Mouse (Mus musculus): ENCODE measurements at regions not wholly inside any gene's neighbourhood (a gene's known extent, or its start where the extent isn't known, plus 50 kb on each side); places are given as distances from the start of the nearest gene placed in this dataset.

DNA sequence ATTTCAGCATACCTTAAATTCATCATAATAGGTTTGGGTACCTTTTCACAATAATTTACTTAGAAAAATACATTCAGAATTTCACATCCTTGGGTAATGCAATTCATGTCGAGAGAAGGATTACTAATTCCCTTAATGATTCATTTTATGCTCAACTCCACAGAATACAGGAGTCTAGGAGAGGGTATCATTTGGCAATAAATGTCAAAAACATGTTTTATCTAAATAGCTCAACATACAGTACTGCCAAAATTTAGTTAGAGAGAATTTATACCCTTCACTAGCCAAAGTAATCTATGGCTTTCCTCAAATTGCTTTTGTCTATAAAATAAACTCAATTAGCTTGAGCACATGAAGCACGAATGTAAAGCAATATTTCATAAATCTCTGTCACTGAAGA is 144.6 kb upstream of the Zfp804b start:
- H3K36me3 ChIP-seq (ENCODE audit: control insufficient read depth, insufficient read depth, low read length, poor library complexity, severe bottlenecking), result no peaks in the 10 kb centered on the region
- no peak overlapping the region for H3K4me3 ChIP-seq (ENCODE audit: insufficient read depth in 1 of 2, low read depth in 1 of 2, low read length in 2 of 2, poor library complexity in 1 of 2, severe bottlenecking in 1 of 2)
- TF ChIP-seq CHD2 (IDR thresholded peaks at IDR 0.05; ENCODE audit: low read depth, low read length), result no peak
- no peak for TF ChIP-seq HCFC1 (IDR thresholded peaks at IDR 0.05; ENCODE audit: borderline replicate concordance, insufficient read depth, low read length)
- no peak for TF ChIP-seq ZNF384 (IDR thresholded peaks at IDR 0.05; ENCODE audit: low read depth, low read length)
- TF ChIP-seq MAFK (IDR thresholded peaks at IDR 0.05; ENCODE audit: insufficient read depth, low read depth, low read length), result no peak
- no peak for TF ChIP-seq ZC3H11A (IDR thresholded peaks at IDR 0.05; ENCODE audit: borderline replicate concordance, low read depth, low read length)
- no peak overlapping the region for H3K27ac ChIP-seq (ENCODE audit: insufficient read depth, low read depth, low read length, poor library complexity, severe bottlenecking)
- no peak overlapping the region for H3K9ac ChIP-seq (ENCODE audit: insufficient read depth, low read depth, low read length, poor library complexity, severe bottlenecking)
- no peaks in the 10 kb centered on the region for H3K9me3 ChIP-seq (ENCODE audit: control insufficient read depth, insufficient read depth, low read depth, low read length)
- no peaks in the 10 kb centered on the region for H3K4me1 ChIP-seq (ENCODE audit: control insufficient read depth in 2 of 2, insufficient read depth in 2 of 2, low read length in 2 of 2, poor library complexity in 1 of 2)
- DNase-seq (ENCODE audit: low read depth, low spot score), result no peak
- in situ Hi-C loops (cut with MboI; ENCODE audit: low sequenced_read_pairs in 2 of 2, unreplicated experiment in 2 of 2), result no loop called here

DNA sequence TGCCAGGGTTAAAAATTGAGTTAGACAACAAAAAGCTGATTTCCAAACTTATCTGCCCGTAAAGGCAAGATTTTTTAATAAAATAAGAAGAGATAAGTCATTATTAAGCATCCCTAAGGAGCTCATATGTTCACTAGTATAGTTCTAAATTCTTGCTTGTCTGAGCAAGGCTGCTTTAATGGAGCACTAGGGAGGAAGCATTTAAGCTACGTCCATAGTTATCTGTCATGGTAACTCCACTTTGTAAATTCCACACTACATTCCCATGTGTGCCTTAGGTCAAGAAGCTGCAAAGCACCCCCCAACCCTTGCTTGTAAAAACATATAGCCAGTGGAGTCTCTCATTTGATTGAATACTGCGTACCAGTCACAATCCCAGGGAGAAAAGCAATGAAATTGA is 145.0 kb upstream of the Zfp804b start:
- H3K9me3 ChIP-seq (ENCODE audit: control insufficient read depth, insufficient read depth, low read depth, low read length), result no peaks in the 10 kb centered on the region
- no peak for TF ChIP-seq HCFC1 (IDR thresholded peaks at IDR 0.05; ENCODE audit: borderline replicate concordance, insufficient read depth, low read length)
- TF ChIP-seq ZC3H11A (IDR thresholded peaks at IDR 0.05; ENCODE audit: borderline replicate concordance, low read depth, low read length), result no peak
- H3K36me3 ChIP-seq (ENCODE audit: control insufficient read depth, insufficient read depth, low read length, poor library complexity, severe bottlenecking), result no peaks in the 10 kb centered on the region
- no peak overlapping the region for H3K27ac ChIP-seq (ENCODE audit: insufficient read depth, low read depth, low read length, poor library complexity, severe bottlenecking)
- DNase-seq (ENCODE audit: low read depth, low spot score), result no peak
- no peak overlapping the region for H3K9ac ChIP-seq (ENCODE audit: insufficient read depth, low read depth, low read length, poor library complexity, severe bottlenecking)
- H3K4me3 ChIP-seq (ENCODE audit: insufficient read depth in 1 of 2, low read depth in 1 of 2, low read length in 2 of 2, poor library complexity in 1 of 2, severe bottlenecking in 1 of 2), result no peak overlapping the region
- H3K4me1 ChIP-seq (ENCODE audit: control insufficient read depth in 2 of 2, insufficient read depth in 2 of 2, low read length in 2 of 2, poor library complexity in 1 of 2), result no peaks in the 10 kb centered on the region
- in situ Hi-C loops (cut with MboI; ENCODE audit: low sequenced_read_pairs in 2 of 2, unreplicated experiment in 2 of 2), result no loop called here

DNA sequence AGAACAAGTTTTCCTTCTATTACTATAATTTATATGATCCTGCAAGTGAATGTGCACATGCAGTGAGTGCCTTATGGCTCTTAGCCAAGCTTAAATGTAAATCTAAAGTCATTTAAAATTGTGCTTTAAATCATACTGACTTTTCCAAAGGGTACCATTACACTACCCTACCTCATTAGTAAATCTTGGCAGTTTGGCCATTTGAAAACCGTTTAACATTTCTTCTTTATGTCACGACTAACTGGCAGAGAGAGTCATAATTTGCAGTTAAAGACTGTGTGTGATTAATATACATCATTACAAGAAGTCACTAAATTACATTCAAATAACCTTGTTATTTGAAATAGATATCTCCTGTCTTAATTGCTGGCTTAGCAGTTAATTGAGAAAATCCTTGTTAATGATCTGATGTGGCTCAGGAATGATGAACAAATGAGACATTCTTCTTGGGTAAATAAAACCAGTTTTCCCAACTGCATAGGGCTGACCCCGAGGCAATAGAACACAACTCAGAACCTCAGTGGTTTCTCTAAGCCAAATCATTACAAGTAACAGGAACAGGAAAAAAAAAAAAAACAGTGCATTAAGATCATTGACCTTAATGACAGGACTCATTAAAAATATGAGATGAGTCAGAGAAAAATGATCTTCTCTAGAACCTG is 173.1 kb upstream of the Zfp804b start:
- in situ Hi-C loops (cut with MboI; ENCODE audit: low sequenced_read_pairs in 2 of 2, unreplicated experiment in 2 of 2), result no loop called here
- DNase-seq (ENCODE audit: low read depth, low spot score), result no peak
- TF ChIP-seq HCFC1 (IDR thresholded peaks at IDR 0.05; ENCODE audit: borderline replicate concordance, insufficient read depth, low read length) (no peak), MAFK (IDR thresholded peaks at IDR 0.05; ENCODE audit: insufficient read depth, low read depth, low read length) (no peak), ZC3H11A (IDR thresholded peaks at IDR 0.05; ENCODE audit: borderline replicate concordance, low read depth, low read length) (no peak), CHD2 (IDR thresholded peaks at IDR 0.05; ENCODE audit: low read depth, low read length) (no peak), ZNF384 (IDR thresholded peaks at IDR 0.05; ENCODE audit: low read depth, low read length) (no peak)

DNA sequence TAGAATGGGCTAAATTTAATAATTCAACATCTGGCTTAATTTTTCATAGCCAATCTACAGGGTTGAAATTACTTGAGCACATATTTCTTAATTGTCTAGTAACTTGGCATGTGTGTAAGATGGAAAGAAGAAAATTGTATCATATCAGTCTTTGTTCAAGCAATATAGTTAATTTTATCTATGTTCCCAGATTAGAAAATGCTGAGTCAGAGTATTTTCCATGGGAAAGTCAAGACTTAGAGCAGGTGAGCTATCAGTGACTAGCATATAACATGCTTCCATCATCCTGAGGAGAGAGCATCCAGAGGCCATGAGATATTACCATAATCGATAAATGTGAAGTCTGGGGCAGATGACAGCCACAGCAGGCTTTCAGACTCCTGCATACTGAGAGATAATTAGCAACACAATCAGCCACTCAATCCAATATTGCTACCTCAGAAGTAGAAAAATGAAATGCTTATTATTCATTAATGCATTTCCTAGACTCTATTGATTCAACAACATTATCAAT is 188.2 kb upstream of the Zfp804b start:
- in situ Hi-C loops (cut with MboI; ENCODE audit: low sequenced_read_pairs in 2 of 2, unreplicated experiment in 2 of 2), result no loop called here
- no peak overlapping the region for H3K27ac ChIP-seq (ENCODE audit: insufficient read depth, low read depth, low read length, poor library complexity, severe bottlenecking)
- H3K4me3 ChIP-seq (ENCODE audit: insufficient read depth in 1 of 2, low read depth in 1 of 2, low read length in 2 of 2, poor library complexity in 1 of 2, severe bottlenecking in 1 of 2), result no peak overlapping the region
- H3K9me3 ChIP-seq (ENCODE audit: control insufficient read depth, insufficient read depth, low read depth, low read length), result no peaks in the 10 kb centered on the region
- no peak overlapping the region for H3K9ac ChIP-seq (ENCODE audit: insufficient read depth, low read depth, low read length, poor library complexity, severe bottlenecking)
- no peaks in the 10 kb centered on the region for H3K4me1 ChIP-seq (ENCODE audit: control insufficient read depth in 2 of 2, insufficient read depth in 2 of 2, low read length in 2 of 2, poor library complexity in 1 of 2)
- TF ChIP-seq CHD2 (IDR thresholded peaks at IDR 0.05; ENCODE audit: low read depth, low read length) (no peak), HCFC1 (IDR thresholded peaks at IDR 0.05; ENCODE audit: borderline replicate concordance, insufficient read depth, low read length) (no peak), ZC3H11A (IDR thresholded peaks at IDR 0.05; ENCODE audit: borderline replicate concordance, low read depth, low read length) (no peak), ZNF384 (IDR thresholded peaks at IDR 0.05; ENCODE audit: low read depth, low read length) (no peak), MAFK (IDR thresholded peaks at IDR 0.05; ENCODE audit: insufficient read depth, low read depth, low read length) (peak; percentile 70; the same call in 1 of the 2 replicates)
- H3K36me3 ChIP-seq (ENCODE audit: control insufficient read depth, insufficient read depth, low read length, poor library complexity, severe bottlenecking), result no peaks in the 10 kb centered on the region
- no peak for DNase-seq (ENCODE audit: low read depth, low spot score)

More for the DNA sequence above, 173.1 kb upstream of the Zfp804b start:
- no peak overlapping the region for H3K27ac ChIP-seq (ENCODE audit: insufficient read depth, low read depth, low read length, poor library complexity, severe bottlenecking)
- H3K9ac ChIP-seq (ENCODE audit: insufficient read depth, low read depth, low read length, poor library complexity, severe bottlenecking), result no peak overlapping the region
- no peaks in the 10 kb centered on the region for H3K36me3 ChIP-seq (ENCODE audit: control insufficient read depth, insufficient read depth, low read length, poor library complexity, severe bottlenecking)
- H3K4me3 ChIP-seq (ENCODE audit: insufficient read depth in 1 of 2, low read depth in 1 of 2, low read length in 2 of 2, poor library complexity in 1 of 2, severe bottlenecking in 1 of 2), result no peak overlapping the region
- H3K4me1 ChIP-seq (ENCODE audit: control insufficient read depth in 2 of 2, insufficient read depth in 2 of 2, low read length in 2 of 2, poor library complexity in 1 of 2), result no peaks in the 10 kb centered on the region
- H3K9me3 ChIP-seq (ENCODE audit: control insufficient read depth, insufficient read depth, low read depth, low read length), result no peaks in the 10 kb centered on the region
